Mouse (Mus musculus): ENCODE data around the gene Mrpl21.

The Mrpl21 gene

GRCm38 (mm10) chr19:3282572-3283467 is at the start of gene Mrpl21, which contains the start of gene Ighmbp2:
TSS of gene Mrpl21 (plus strand) at chr19:3282901.
TSS of gene Ighmbp2 (minus strand) at chr19:3283017.
- peak; percentile 62 to 77 for DNase-seq (ENCODE audit: low read depth in 1 of 2, low spot score in 2 of 2)

GRCm38 (mm10) chr19:3260016-3260415 is 22.7 kb upstream of the Mrpl21 start:
- DNase-seq (ENCODE audit: low read depth in 1 of 2, low spot score in 2 of 2), result no peak

- no peak for DNase-seq (ENCODE audit: low read depth in 1 of 2, low spot score in 2 of 2)
These were observed 22.1 kb upstream of the Mrpl21 start for GRCm38 (mm10) chr19:3260591-3260990.

GRCm38 (mm10) chr19:3261336-3261735 is 21.4 kb upstream of the Mrpl21 start:
- no peak for DNase-seq (ENCODE audit: low read depth in 1 of 2, low spot score in 2 of 2)

GRCm38 (mm10) chr19:3261764-3262525 is 20.8 kb upstream of the Mrpl21 start:
- DNase-seq (ENCODE audit: low read depth in 1 of 2, low spot score in 2 of 2), result no peak

GRCm38 (mm10) chr19:3264348-3264747 is 18.4 kb upstream of the Mrpl21 start:
- DNase-seq (ENCODE audit: low read depth in 1 of 2, low spot score in 2 of 2), result no peak

- no peak for DNase-seq (ENCODE audit: low read depth in 1 of 2, low spot score in 2 of 2)
These were observed 17.5 kb upstream of the Mrpl21 start for GRCm38 (mm10) chr19:3265180-3265579.

- DNase-seq (ENCODE audit: low read depth in 1 of 2, low spot score in 2 of 2), result no peak
These were observed 16.6 kb upstream of the Mrpl21 start for GRCm38 (mm10) chr19:3266136-3266535.

- no peak for DNase-seq (ENCODE audit: low read depth in 1 of 2, low spot score in 2 of 2)
These were observed 16.0 kb upstream of the Mrpl21 start for GRCm38 (mm10) chr19:3266676-3267075.

- DNase-seq (ENCODE audit: low read depth in 1 of 2, low spot score in 2 of 2), result no peak
These were observed 15.4 kb upstream of the Mrpl21 start for GRCm38 (mm10) chr19:3267340-3267739.

GRCm38 (mm10) chr19:3268218-3268980 is 14.3 kb upstream of the Mrpl21 start:
- DNase-seq (ENCODE audit: low read depth in 1 of 2, low spot score in 2 of 2), result no peak

- DNase-seq (ENCODE audit: low read depth in 1 of 2, low spot score in 2 of 2), result no peak
These were observed 13.4 kb upstream of the Mrpl21 start for GRCm38 (mm10) chr19:3269279-3269678.

GRCm38 (mm10) chr19:3269803-3270202 is 12.9 kb upstream of the Mrpl21 start:
- DNase-seq (ENCODE audit: low read depth in 1 of 2, low spot score in 2 of 2), result no peak

GRCm38 (mm10) chr19:3271366-3271765 is 11.3 kb upstream of the Mrpl21 start:
- DNase-seq (ENCODE audit: low read depth in 1 of 2, low spot score in 2 of 2), result no peak

- DNase-seq (ENCODE audit: low read depth in 1 of 2, low spot score in 2 of 2), result no peak
These were observed 9.4 kb upstream of the Mrpl21 start for GRCm38 (mm10) chr19:3273331-3273730.

- no peak for DNase-seq (ENCODE audit: low read depth in 1 of 2, low spot score in 2 of 2)
These were observed 6.8 kb upstream of the Mrpl21 start for GRCm38 (mm10) chr19:3275744-3276365.

- no peak for DNase-seq (ENCODE audit: low read depth in 1 of 2, low spot score in 2 of 2)
These were observed 815 bp upstream of the Mrpl21 start for GRCm38 (mm10) chr19:3281886-3282285.

- DNase-seq (ENCODE audit: low read depth in 1 of 2, low spot score in 2 of 2), result no peak
These were observed 6.3 kb downstream of the Mrpl21 start for GRCm38 (mm10) chr19:3289006-3289405.

- DNase-seq (ENCODE audit: low read depth in 1 of 2, low spot score in 2 of 2), result peak in 1 of 2 experiments; percentile 14
These were observed 9.3 kb downstream of the Mrpl21 start for GRCm38 (mm10) chr19:3292028-3292427.

GRCm38 (mm10) chr19:3292993-3293392 is 10.3 kb downstream of the Mrpl21 start:
- DNase-seq (ENCODE audit: low read depth in 1 of 2, low spot score in 2 of 2), result no peak

- DNase-seq (ENCODE audit: low read depth in 1 of 2, low spot score in 2 of 2), result no peak
These were observed 12.5 kb downstream of the Mrpl21 start for GRCm38 (mm10) chr19:3295245-3295644.

All from monocyte, adult 2 months (primary cell).